Mouse (Mus musculus): Measurements from ENCODE around the gene Ptprd. TPM values are rescaled to one million over a fixed set of nuclear protein-coding genes. Genes with fewer than 3 reads are reported as not detected.

Gene Ptprd
- polyA plus RNA-seq, 1 experiment from 2014 or later: 14.0 TPM

DNA sequence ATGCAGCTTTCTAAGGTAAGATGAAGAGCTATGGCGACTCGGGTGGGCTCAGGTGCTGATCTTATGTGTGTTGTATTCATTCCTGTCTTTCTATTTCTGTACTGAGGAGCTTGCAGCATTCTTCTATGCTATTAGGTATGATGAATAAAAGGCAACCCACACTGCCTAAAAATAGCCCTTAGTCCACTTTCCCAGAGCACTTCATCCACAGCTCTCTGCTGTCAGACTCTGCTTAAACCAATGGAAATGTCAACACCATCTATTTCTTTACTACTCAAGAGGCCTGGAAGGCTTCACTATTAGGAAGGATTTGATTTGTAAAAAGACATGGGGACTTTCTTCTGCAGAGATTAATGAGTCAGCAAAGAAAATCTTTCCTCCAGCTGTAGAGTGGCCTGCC, 468.4 kb downstream of the Ptprd start:
- no peak overlapping the region for H3K4me3 ChIP-seq (ENCODE audit: low read length)
- H3K27me3 ChIP-seq (ENCODE audit: control insufficient read depth, insufficient read depth, low read depth, low read length): no peaks in the 10 kb centered on the region
- ATAC-seq (ENCODE audit: low read depth): no peak
- no peak overlapping the region for H3K9ac ChIP-seq (ENCODE audit: low read length)
- no peaks in the 10 kb centered on the region for H3K36me3 ChIP-seq (ENCODE audit: control insufficient read depth, insufficient read depth, low read length)
- no peak overlapping the region for H3K27ac ChIP-seq (ENCODE audit: low read length)
- no peaks in the 10 kb centered on the region for H3K4me1 ChIP-seq (replicated peaks; ENCODE audit: control insufficient read depth, insufficient read depth, low read length)
- no peaks in the 10 kb centered on the region for H3K9me3 ChIP-seq (ENCODE audit: control insufficient read depth, low read length)
- WGBS: 79% methylated on average over 2 of the region's 2 CpGs
- no peak overlapping the region for H3K4me2 ChIP-seq (ENCODE audit: low read depth, low read length)

DNA sequence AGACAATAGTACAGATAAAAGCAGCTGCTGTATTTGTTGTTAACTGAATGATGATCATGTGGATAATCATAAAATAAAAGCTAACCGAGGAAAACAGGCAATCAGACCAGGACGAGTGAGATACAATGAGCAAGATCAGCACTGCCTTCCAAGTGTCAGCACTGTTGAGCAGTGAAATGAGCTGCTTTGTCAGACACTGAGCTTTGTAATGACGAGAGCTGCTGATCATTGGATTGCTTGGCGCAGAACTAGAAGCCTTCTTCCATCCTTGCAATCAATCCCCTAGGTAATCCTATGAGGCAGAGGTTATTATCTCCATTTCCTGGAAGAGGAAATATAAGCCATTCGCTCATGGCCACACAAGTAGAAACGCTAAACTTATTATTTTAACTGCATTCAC, 489.9 kb downstream of the Ptprd start:
- no peaks in the 10 kb centered on the region for H3K27me3 ChIP-seq (ENCODE audit: control insufficient read depth, insufficient read depth, low read depth, low read length)
- no peaks in the 10 kb centered on the region for H3K4me1 ChIP-seq (replicated peaks; ENCODE audit: control insufficient read depth, insufficient read depth, low read length)
- H3K9ac ChIP-seq (ENCODE audit: low read length): no peak overlapping the region
- WGBS: 69% methylated on average over 6 of the region's 6 CpGs
- no peaks in the 10 kb centered on the region for H3K9me3 ChIP-seq (ENCODE audit: control insufficient read depth, low read length)
- no peak overlapping the region for H3K27ac ChIP-seq (ENCODE audit: low read length)
- H3K36me3 ChIP-seq (ENCODE audit: control insufficient read depth, insufficient read depth, low read length): no peaks in the 10 kb centered on the region
- ATAC-seq (ENCODE audit: low read depth): no peak
- no peak overlapping the region for H3K4me3 ChIP-seq (ENCODE audit: low read length)
- H3K4me2 ChIP-seq (ENCODE audit: low read depth, low read length): no peak overlapping the region

DNA sequence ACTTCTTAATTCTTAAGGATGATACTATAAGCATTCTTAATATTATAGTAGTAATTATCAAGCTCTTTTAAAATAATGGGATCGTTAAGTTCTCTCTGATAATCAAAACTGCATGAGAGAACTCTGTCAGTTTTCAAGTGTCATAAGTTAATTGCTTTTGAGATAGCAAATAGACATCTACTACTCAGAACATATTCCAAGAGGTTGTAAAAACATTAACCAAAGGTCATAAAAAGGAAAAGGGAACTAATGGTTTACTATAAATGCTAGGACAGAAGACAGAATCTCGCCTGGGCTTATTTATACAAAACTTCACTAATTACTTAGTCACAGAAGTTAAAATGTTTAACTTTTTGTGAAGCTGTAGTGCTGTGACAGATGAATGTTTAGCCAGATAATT, 494.0 kb downstream of the Ptprd start:
- 38% methylated on average over 2 of the region's 2 CpGs for WGBS
- H3K9ac ChIP-seq (ENCODE audit: low read length): no peak overlapping the region
- no peak for ATAC-seq (ENCODE audit: low read depth)
- no peaks in the 10 kb centered on the region for H3K27me3 ChIP-seq (ENCODE audit: control insufficient read depth, insufficient read depth, low read depth, low read length)
- no peak overlapping the region for H3K27ac ChIP-seq (ENCODE audit: low read length)
- no peaks in the 10 kb centered on the region for H3K9me3 ChIP-seq (ENCODE audit: control insufficient read depth, low read length)
- no peaks in the 10 kb centered on the region for H3K4me1 ChIP-seq (replicated peaks; ENCODE audit: control insufficient read depth, insufficient read depth, low read length)
- no peak overlapping the region for H3K4me2 ChIP-seq (ENCODE audit: low read depth, low read length)
- no peaks in the 10 kb centered on the region for H3K36me3 ChIP-seq (ENCODE audit: control insufficient read depth, insufficient read depth, low read length)
- H3K4me3 ChIP-seq (ENCODE audit: low read length): no peak overlapping the region

DNA sequence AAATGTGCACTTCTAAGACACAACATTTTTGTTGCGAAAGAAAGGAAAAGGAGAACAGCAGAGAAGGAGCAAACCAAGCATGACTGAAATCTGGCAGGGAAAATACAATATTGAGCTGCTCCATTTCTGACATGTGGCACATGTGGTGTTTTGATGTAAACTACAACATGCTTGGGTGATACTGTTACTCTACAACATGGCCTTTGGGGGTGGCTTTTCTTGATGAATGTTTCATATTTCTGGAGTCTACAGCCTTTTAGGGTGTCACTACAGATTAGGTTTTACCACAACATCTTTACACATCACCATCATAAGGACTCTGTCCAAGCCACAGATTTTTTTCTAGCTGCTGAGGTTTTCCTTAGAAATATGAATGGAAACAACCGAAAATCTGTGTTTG, 501.5 kb downstream of the Ptprd start:
- no peak overlapping the region for H3K4me3 ChIP-seq (ENCODE audit: low read length)
- H3K27ac ChIP-seq (ENCODE audit: low read length): no peak overlapping the region
- no peaks in the 10 kb centered on the region for H3K4me1 ChIP-seq (replicated peaks; ENCODE audit: control insufficient read depth, insufficient read depth, low read length)
- no peaks in the 10 kb centered on the region for H3K36me3 ChIP-seq (ENCODE audit: control insufficient read depth, insufficient read depth, low read length)
- H3K4me2 ChIP-seq (ENCODE audit: low read depth, low read length): no peak overlapping the region
- H3K9me3 ChIP-seq (ENCODE audit: control insufficient read depth, low read length): no peaks in the 10 kb centered on the region
- H3K27me3 ChIP-seq (ENCODE audit: control insufficient read depth, insufficient read depth, low read depth, low read length): no peaks in the 10 kb centered on the region
- H3K9ac ChIP-seq (ENCODE audit: low read length): no peak overlapping the region
- no peak for ATAC-seq (ENCODE audit: low read depth)
- 77% methylated on average over 2 of the region's 2 CpGs for WGBS

DNA sequence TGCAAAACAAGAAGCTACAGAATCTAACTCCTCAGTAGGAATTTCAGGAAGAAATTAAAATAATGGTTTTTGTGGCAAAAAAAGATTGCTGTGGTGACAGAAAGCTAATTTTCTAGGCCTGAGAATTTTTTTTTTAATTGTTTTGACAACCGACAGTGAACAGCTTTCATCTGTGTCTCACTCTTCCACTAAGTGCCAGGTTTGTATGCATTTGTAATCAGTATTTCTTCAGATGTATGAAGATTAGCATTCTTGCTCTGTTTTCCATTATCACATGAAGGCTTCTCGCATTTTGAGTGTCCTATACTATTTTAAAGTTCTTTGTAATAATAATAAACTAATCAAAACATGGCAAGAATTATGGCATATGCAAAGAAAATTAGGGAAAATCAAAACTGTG, 513.5 kb downstream of the Ptprd start:
- ATAC-seq (ENCODE audit: low read depth): no peak
- 34% methylated on average over 2 of the region's 2 CpGs for WGBS
- Histone ChIP-seq H3K4me3 (ENCODE audit: low read length) (no peak overlapping the region), H3K27ac (ENCODE audit: low read length) (no peak overlapping the region), H3K4me2 (ENCODE audit: low read depth, low read length) (no peak overlapping the region), H3K27me3 (ENCODE audit: control insufficient read depth, insufficient read depth, low read depth, low read length) (no peaks in the 10 kb centered on the region), H3K9ac (ENCODE audit: low read length) (no peak overlapping the region), H3K36me3 (ENCODE audit: control insufficient read depth, insufficient read depth, low read length) (no peaks in the 10 kb centered on the region), H3K9me3 (ENCODE audit: control insufficient read depth, low read length) (no peaks in the 10 kb centered on the region), H3K4me1 (replicated peaks; ENCODE audit: control insufficient read depth, insufficient read depth, low read length) (no peaks in the 10 kb centered on the region)

DNA sequence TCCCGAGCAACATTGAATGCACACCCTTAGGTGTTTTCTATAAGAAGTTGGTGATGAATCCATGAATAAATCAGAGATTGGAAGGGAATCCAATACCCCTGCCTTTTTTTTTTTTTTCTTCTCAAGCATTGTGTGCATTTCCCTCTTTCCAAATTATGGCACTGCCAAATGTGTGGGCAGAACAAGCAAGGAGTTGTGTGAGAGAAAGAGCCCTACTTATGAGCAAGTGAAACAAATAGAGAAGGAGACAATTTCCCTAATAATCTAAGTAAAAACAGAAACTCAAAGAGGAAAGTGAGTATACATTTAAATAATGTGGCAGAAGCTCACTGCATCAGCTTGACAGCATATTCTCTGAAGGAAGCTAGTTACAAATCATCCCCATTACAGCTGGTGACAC, 536.0 kb downstream of the Ptprd start:
- no peaks in the 10 kb centered on the region for H3K9me3 ChIP-seq (ENCODE audit: control insufficient read depth, low read length)
- no peak for ATAC-seq (ENCODE audit: low read depth)
- WGBS: 75% methylated on average over 1 of the region's 1 CpGs

DNA sequence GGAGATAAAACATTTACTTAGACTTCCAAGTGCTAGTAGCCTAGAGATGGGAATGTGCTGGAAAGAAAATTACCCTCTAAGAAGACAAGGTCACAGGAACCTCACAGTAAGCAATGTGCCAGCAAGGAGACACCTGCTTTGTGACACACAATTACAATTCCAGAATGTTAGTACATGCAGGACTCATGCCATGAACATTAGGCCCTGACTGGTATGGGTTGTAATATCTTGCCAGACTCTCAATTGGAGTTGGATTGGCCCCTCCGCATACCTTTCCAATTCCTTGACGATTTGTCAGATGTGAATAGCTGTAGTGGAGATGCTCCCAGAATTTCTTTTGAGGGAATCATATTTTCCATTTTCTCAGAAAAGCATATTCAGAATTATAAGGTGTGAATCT, 547.0 kb downstream of the Ptprd start:
- Histone ChIP-seq H3K9me3 (ENCODE audit: control insufficient read depth, low read length) (no peaks in the 10 kb centered on the region), H3K4me2 (ENCODE audit: low read depth, low read length) (no peak overlapping the region), H3K27ac (ENCODE audit: low read length) (no peak overlapping the region), H3K36me3 (ENCODE audit: control insufficient read depth, insufficient read depth, low read length) (no peaks in the 10 kb centered on the region), H3K4me1 (replicated peaks; ENCODE audit: control insufficient read depth, insufficient read depth, low read length) (no peaks in the 10 kb centered on the region), H3K4me3 (ENCODE audit: low read length) (no peak overlapping the region), H3K27me3 (ENCODE audit: control insufficient read depth, insufficient read depth, low read depth, low read length) (no peaks in the 10 kb centered on the region), H3K9ac (ENCODE audit: low read length) (no peak overlapping the region)
- 95% methylated on average over 2 of the region's 2 CpGs for WGBS
- no peak for ATAC-seq (ENCODE audit: low read depth)

More for the DNA sequence above, 536.0 kb downstream of the Ptprd start:
- no peaks in the 10 kb centered on the region for H3K4me1 ChIP-seq (replicated peaks; ENCODE audit: control insufficient read depth, insufficient read depth, low read length)
- H3K4me2 ChIP-seq (ENCODE audit: low read depth, low read length): no peak overlapping the region
- H3K9ac ChIP-seq (ENCODE audit: low read length): no peak overlapping the region
- no peaks in the 10 kb centered on the region for H3K36me3 ChIP-seq (ENCODE audit: control insufficient read depth, insufficient read depth, low read length)
- H3K27ac ChIP-seq (ENCODE audit: low read length): no peak overlapping the region
- H3K27me3 ChIP-seq (ENCODE audit: control insufficient read depth, insufficient read depth, low read depth, low read length): no peaks in the 10 kb centered on the region
- H3K4me3 ChIP-seq (ENCODE audit: low read length): no peak overlapping the region

DNA sequence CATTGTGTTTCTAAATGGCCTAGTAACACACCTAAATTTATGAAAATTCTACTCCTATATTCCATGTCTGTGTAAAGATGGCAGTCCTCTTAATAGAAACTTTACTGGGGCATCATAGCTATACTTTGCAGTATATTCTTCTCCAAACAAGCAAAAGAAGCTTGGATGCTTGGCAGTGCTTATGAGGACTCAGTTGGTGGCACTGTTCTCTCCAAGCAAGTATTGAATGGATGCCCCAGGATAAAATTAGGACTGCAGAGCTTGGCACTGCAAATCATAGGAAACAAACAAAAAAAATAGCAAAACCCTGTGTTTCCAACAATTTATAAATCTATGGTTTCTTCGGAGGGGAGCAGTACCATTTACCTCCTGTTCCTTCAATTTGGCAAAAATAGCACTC, 549.5 kb downstream of the Ptprd start:
- Histone ChIP-seq H3K4me2 (ENCODE audit: low read depth, low read length) (no peak overlapping the region), H3K36me3 (ENCODE audit: control insufficient read depth, insufficient read depth, low read length) (no peaks in the 10 kb centered on the region), H3K9ac (ENCODE audit: low read length) (no peak overlapping the region), H3K4me3 (ENCODE audit: low read length) (no peak overlapping the region), H3K9me3 (ENCODE audit: control insufficient read depth, low read length) (no peaks in the 10 kb centered on the region), H3K27ac (ENCODE audit: low read length) (no peak overlapping the region), H3K27me3 (ENCODE audit: control insufficient read depth, insufficient read depth, low read depth, low read length) (no peaks in the 10 kb centered on the region), H3K4me1 (replicated peaks; ENCODE audit: control insufficient read depth, insufficient read depth, low read length) (no peaks in the 10 kb centered on the region)
- 67% methylated on average over 1 of the region's 1 CpGs for WGBS
- ATAC-seq (ENCODE audit: low read depth): no peak

DNA sequence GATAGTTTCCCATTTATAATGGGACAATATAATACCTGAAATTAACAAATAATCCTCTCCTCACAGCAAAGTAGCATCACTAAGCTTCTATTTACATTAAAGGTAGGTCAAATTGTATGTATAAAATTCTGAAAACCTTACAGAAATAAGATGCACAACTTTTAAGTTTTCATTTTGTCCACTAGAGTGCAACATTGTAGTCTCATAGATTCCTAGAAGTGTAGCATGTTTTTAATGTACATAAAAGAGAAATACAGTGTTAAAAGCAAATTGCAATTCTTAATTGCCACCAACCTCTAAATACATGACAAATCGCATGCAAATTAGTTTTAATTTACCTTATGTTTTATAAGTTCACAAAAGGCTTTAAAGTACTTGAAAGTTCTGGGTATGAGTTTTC, 556.1 kb downstream of the Ptprd start:
- Histone ChIP-seq H3K27me3 (ENCODE audit: control insufficient read depth, insufficient read depth, low read depth, low read length) (no peaks in the 10 kb centered on the region), H3K4me2 (ENCODE audit: low read depth, low read length) (no peak overlapping the region), H3K27ac (ENCODE audit: low read length) (no peak overlapping the region), H3K4me1 (replicated peaks; ENCODE audit: control insufficient read depth, insufficient read depth, low read length) (no peaks in the 10 kb centered on the region), H3K4me3 (ENCODE audit: low read length) (no peak overlapping the region), H3K9ac (ENCODE audit: low read length) (no peak overlapping the region), H3K9me3 (ENCODE audit: control insufficient read depth, low read length) (no peaks in the 10 kb centered on the region), H3K36me3 (ENCODE audit: control insufficient read depth, insufficient read depth, low read length) (no peaks in the 10 kb centered on the region)
- ATAC-seq (ENCODE audit: low read depth): no peak
- 87% methylated on average over 1 of the region's 1 CpGs for WGBS

DNA sequence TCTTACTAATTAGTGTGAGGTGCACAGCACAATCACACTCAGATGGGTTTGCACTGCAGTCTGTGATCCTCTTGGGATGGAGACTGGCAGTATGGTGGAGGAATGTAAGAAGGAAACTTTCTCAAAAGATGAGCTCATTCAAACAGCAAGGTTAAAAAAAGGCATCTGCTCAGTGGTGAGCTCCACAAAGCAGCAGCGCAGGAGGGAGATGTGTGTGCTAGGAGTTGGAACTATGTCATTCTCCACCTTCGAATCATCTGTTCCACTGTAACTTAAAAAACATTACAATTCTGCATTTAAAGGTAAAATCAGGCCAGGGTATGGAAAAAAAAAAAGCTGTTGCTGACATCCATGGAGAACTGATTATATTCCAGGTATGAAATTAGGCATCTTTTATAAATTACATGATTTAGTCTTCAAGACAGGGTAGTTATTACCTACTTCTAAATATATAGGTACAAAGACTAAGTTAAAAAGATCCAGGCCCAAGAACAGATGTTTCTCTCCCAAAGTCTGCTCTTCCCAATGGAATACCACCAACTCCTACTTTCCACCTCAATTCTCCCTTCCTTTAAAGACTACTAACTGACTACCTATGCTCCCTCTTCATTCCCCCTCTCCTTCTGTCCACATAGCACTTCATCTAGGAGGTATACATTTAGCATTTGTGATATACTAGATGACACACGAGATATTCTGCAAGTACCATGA, 562.0 kb downstream of the Ptprd start:
- Histone ChIP-seq H3K9me3 (ENCODE audit: control insufficient read depth, low read length) (no peaks in the 10 kb centered on the region), H3K36me3 (ENCODE audit: control insufficient read depth, insufficient read depth, low read length) (no peaks in the 10 kb centered on the region), H3K9ac (ENCODE audit: low read length) (no peak overlapping the region), H3K4me3 (ENCODE audit: low read length) (no peak overlapping the region), H3K4me1 (replicated peaks; ENCODE audit: control insufficient read depth, insufficient read depth, low read length) (no peaks in the 10 kb centered on the region), H3K27me3 (ENCODE audit: control insufficient read depth, insufficient read depth, low read depth, low read length) (no peaks in the 10 kb centered on the region), H3K4me2 (ENCODE audit: low read depth, low read length) (no peak overlapping the region), H3K27ac (ENCODE audit: low read length) (no peak overlapping the region)
- no peak for ATAC-seq (ENCODE audit: low read depth)
- 76% methylated on average over 3 of the region's 3 CpGs for WGBS

Data from lung, embryonic 16.5 days (tissue).